Mouse (Mus musculus) heart, postnatal 0 days (tissue): ENCODE results near the gene Wfdc10.

ENCODE experiments used
- CTCF ChIP-seq: IDR thresholded peaks from 2 replicates; pipeline ENCODE4 v1.5.1; 2016; ENCODE audit warnings: antibody characterized with exemption, control low read depth, low read depth
- EP300 ChIP-seq: IDR thresholded peaks from 2 replicates; pipeline ENCODE4 v1.6.1; 2016; ENCODE audit warnings: antibody characterized with exemption, low read depth

DNA sequence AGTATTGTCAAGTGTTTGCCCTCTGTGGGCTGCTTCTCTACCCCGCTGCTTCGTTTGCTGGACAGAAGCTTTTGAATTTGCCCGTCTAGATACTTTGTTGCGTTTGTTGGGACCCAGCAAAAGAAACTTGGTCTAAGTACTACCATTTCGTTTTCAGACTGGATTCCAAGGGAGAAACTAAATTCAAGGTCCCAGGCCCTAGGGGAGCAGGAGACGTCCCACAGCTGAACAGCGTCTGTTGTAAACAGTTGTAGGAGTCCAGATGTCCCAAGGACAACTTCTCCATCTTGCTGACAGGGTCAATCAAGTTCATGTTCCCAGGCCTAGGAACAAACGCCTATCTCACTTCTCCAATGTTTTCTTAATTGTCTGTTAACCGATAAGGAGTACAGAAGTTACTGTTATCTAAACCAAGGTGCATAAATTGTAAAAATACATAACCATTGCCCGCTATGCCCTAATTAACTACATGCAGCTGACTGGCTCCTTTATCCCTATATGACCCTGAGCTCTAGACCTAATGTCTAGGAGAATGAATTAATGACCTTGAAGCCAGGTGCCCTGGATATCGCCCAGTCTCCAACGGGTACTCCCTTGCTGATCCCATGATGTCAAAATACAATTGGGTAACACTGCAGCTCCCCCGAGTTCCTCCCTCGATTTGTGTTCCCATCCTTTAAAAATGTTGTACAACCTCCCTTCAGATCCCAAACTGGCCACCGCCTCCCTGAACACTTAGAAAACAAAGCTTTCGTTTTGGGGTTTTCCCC lies 21.3 kb downstream of the Wfdc10 start:
- TF ChIP-seq CTCF (no peak), EP300 (no peak)
